Mouse (Mus musculus): ENCODE measurements at regions not wholly inside any gene's neighbourhood (a gene's known extent, or its start where the extent isn't known, plus 50 kb on each side); places are given as distances from the start of the nearest gene placed in this dataset.

DNA sequence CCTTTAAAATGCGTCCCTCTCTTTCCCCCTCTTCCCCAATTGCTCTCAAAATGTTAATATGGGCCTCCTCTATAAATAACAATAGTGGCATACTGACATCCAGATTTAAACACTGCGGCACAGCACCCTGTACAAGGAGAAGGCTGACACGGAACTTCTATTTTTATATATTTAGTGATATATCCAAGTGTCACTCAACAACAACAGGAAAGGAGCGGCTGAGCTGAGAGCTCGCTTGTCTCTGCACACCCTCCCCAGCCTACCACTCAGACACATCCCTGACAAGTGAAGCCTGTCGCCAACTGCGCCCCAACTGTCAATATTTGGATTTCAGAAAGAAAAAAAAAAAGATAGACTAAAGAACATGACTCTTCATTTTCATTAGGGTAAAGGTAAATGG is 282.2 kb downstream of the Nuf2 start:
- no peaks in the 10 kb centered on the region for H3K36me3 ChIP-seq (ENCODE audit: control insufficient read depth, insufficient read depth, low read length)
- intact Hi-C loops (cut with DNase I), result no loop called here
- no peak for DNase-seq
- 46% methylated on average over 7 of the region's 7 CpGs for WGBS
- TF ChIP-seq EP300 (IDR thresholded peaks at IDR 0.05; ENCODE audit: insufficient read depth, low read depth, low read length), result no peak
- TF ChIP-seq CTCF (IDR thresholded peaks at IDR 0.05), result no peak
- TF ChIP-seq POLR2A (IDR thresholded peaks at IDR 0.05; ENCODE audit: insufficient read depth, low read depth, low read length), result no peak
- no peak overlapping the region for H3K27ac ChIP-seq
- H3K79me2 ChIP-seq (replicated peaks; ENCODE audit: control insufficient read depth, insufficient read depth, low read length), result no peaks in the 10 kb centered on the region
- H3K4me1 ChIP-seq (ENCODE audit: control insufficient read depth, insufficient read depth, low read length), result peaks cover 2% of the 10 kb centered on the region; the same call in 1 of the 2 replicates
- no peak overlapping the region for H3K9ac ChIP-seq (ENCODE audit: low read depth, low read length)
- H3K4me3 ChIP-seq, result no peak overlapping the region
- no peaks in the 10 kb centered on the region for H3K27me3 ChIP-seq (ENCODE audit: control insufficient read depth, insufficient read depth, low read length)

DNA sequence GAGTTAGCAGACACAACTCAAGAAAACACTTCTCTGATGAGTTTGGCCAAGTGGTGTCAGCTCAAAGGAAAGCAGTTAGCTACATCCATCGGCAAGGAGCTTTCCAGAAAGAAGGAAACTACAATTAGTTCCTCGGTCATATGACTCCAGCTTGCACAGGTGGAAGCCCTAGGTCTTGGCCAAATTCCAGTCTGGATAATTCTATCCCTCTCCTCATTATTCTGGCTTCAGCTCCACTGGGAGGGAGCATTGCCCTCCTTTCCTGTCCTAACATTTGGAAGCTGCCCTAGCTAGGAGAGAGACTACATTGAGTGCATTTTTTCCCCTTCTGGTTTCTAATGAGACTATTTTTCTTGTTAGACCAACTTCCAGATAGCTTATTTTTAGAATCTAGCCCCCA is 290.9 kb downstream of the Nuf2 start:
- Histone ChIP-seq H3K79me2 (replicated peaks; ENCODE audit: control insufficient read depth, insufficient read depth, low read length) (no peaks in the 10 kb centered on the region), H3K36me3 (ENCODE audit: control insufficient read depth, insufficient read depth, low read length) (no peaks in the 10 kb centered on the region), H3K27ac (no peak overlapping the region), H3K4me1 (ENCODE audit: control insufficient read depth, insufficient read depth, low read length) (no peaks in the 10 kb centered on the region), H3K4me3 (no peak overlapping the region), H3K27me3 (ENCODE audit: control insufficient read depth, insufficient read depth, low read length) (no peaks in the 10 kb centered on the region), H3K9ac (ENCODE audit: low read depth, low read length) (no peak overlapping the region)
- no peak for DNase-seq
- TF ChIP-seq POLR2A (IDR thresholded peaks at IDR 0.05; ENCODE audit: insufficient read depth, low read depth, low read length) (no peak), CTCF (IDR thresholded peaks at IDR 0.05) (no peak), EP300 (IDR thresholded peaks at IDR 0.05; ENCODE audit: insufficient read depth, low read depth, low read length) (no peak)
- WGBS, result 81% methylated on average over 2 of the region's 2 CpGs
- intact Hi-C loops (cut with DNase I), result no loop called here

- Histone ChIP-seq H3K4me3 (no peak overlapping the region), H3K27me3 (ENCODE audit: control insufficient read depth, insufficient read depth, low read length) (no peaks in the 10 kb centered on the region), H3K9ac (ENCODE audit: low read depth, low read length) (no peak overlapping the region), H3K79me2 (replicated peaks; ENCODE audit: control insufficient read depth, insufficient read depth, low read length) (no peaks in the 10 kb centered on the region), H3K27ac (no peak overlapping the region), H3K4me1 (ENCODE audit: control insufficient read depth, insufficient read depth, low read length) (no peaks in the 10 kb centered on the region), H3K36me3 (ENCODE audit: control insufficient read depth, insufficient read depth, low read length) (no peaks in the 10 kb centered on the region)
- DNase-seq, result no peak
- WGBS, result 22% methylated on average over 16 of the region's 16 CpGs
- no peak for TF ChIP-seq CTCF (IDR thresholded peaks at IDR 0.05)
- TF ChIP-seq POLR2A (IDR thresholded peaks at IDR 0.05; ENCODE audit: insufficient read depth, low read depth, low read length), result no peak
- TF ChIP-seq EP300 (IDR thresholded peaks at IDR 0.05; ENCODE audit: insufficient read depth, low read depth, low read length), result no peak
- intact Hi-C loops (cut with DNase I), result no loop called here
These were observed 292.6 kb downstream of the Nuf2 start for GRCm38 (mm10) chr1:169238671-169239090.

DNA sequence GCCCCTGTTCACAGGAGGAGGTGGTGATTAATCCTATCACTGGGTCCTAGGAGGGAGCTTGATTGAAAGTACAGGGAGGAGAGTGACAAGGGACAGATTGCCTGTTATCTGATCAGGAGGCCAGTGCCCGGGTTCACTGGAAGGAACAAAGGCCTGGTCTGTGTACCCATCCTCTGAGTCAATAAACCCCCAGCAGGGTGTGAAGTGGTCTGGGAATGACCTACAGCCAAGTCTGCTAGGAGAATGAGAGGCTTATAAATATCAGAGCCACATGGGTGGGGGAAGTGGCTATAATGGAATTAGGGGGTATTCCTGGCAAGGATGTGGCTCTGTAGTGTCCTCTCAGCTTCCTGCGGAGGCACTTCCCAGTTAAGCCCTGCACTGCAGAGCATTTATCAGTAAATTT is 296.0 kb downstream of the Nuf2 start:
- no peaks in the 10 kb centered on the region for H3K79me2 ChIP-seq (replicated peaks; ENCODE audit: control insufficient read depth, insufficient read depth, low read length)
- H3K4me3 ChIP-seq, result no peak overlapping the region
- H3K4me1 ChIP-seq (ENCODE audit: control insufficient read depth, insufficient read depth, low read length), result no peaks in the 10 kb centered on the region
- H3K9ac ChIP-seq (ENCODE audit: low read depth, low read length), result no peak overlapping the region
- H3K36me3 ChIP-seq (ENCODE audit: control insufficient read depth, insufficient read depth, low read length), result no peaks in the 10 kb centered on the region
- TF ChIP-seq POLR2A (IDR thresholded peaks at IDR 0.05; ENCODE audit: insufficient read depth, low read depth, low read length) (no peak), CTCF (IDR thresholded peaks at IDR 0.05) (no peak), EP300 (IDR thresholded peaks at IDR 0.05; ENCODE audit: insufficient read depth, low read depth, low read length) (no peak)
- 34% methylated on average over 2 of the region's 2 CpGs for WGBS
- intact Hi-C loops (cut with DNase I), result no loop called here
- H3K27ac ChIP-seq, result no peak overlapping the region
- no peak for DNase-seq
- H3K27me3 ChIP-seq (ENCODE audit: control insufficient read depth, insufficient read depth, low read length), result no peaks in the 10 kb centered on the region

GRCm38 (mm10) chr1:169233368-169233767 is 297.9 kb downstream of the Nuf2 start:
- no peaks in the 10 kb centered on the region for H3K4me1 ChIP-seq (ENCODE audit: control insufficient read depth, insufficient read depth, low read length)
- no peak for DNase-seq
- H3K4me3 ChIP-seq, result no peak overlapping the region
- WGBS, result 78% methylated on average over 3 of the region's 3 CpGs
- H3K9ac ChIP-seq (ENCODE audit: low read depth, low read length), result no peak overlapping the region
- no peak for TF ChIP-seq POLR2A (IDR thresholded peaks at IDR 0.05; ENCODE audit: insufficient read depth, low read depth, low read length)
- H3K27me3 ChIP-seq (ENCODE audit: control insufficient read depth, insufficient read depth, low read length), result no peaks in the 10 kb centered on the region
- H3K79me2 ChIP-seq (replicated peaks; ENCODE audit: control insufficient read depth, insufficient read depth, low read length), result no peaks in the 10 kb centered on the region
- H3K36me3 ChIP-seq (ENCODE audit: control insufficient read depth, insufficient read depth, low read length), result no peaks in the 10 kb centered on the region
- intact Hi-C loops (cut with DNase I), result no loop called here
- no peak overlapping the region for H3K27ac ChIP-seq

DNA sequence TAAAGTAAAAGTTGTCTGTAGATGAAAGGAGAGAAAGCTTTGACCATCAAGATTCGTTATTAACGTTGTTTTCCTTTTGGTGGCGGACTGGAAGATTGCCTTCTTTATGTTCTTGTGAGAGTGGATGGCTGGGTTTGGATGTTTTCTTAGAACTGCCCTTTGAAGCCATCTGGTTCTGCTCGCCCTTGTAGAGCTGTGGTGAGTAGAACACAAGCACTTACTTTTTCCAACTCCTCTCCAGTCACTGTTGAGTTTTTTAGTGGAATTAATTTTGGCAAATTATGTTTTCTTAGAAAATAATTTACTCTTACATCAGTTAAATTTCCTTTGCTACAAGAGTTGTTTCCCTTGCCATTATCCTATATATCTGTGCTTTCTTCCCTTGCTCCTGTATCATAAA is 301.2 kb downstream of the Nuf2 start:
- TF ChIP-seq EP300 (IDR thresholded peaks at IDR 0.05; ENCODE audit: insufficient read depth, low read depth, low read length), result no peak
- no peak for TF ChIP-seq CTCF (IDR thresholded peaks at IDR 0.05)
- no peak for TF ChIP-seq POLR2A (IDR thresholded peaks at IDR 0.05; ENCODE audit: insufficient read depth, low read depth, low read length)
- intact Hi-C loops (cut with DNase I), result no loop called here
- DNase-seq, result no peak
- Histone ChIP-seq H3K27me3 (ENCODE audit: control insufficient read depth, insufficient read depth, low read length) (no peaks in the 10 kb centered on the region), H3K36me3 (ENCODE audit: control insufficient read depth, insufficient read depth, low read length) (no peaks in the 10 kb centered on the region), H3K4me1 (ENCODE audit: control insufficient read depth, insufficient read depth, low read length) (no peaks in the 10 kb centered on the region), H3K79me2 (replicated peaks; ENCODE audit: control insufficient read depth, insufficient read depth, low read length) (no peaks in the 10 kb centered on the region), H3K27ac (no peak overlapping the region), H3K9ac (ENCODE audit: low read depth, low read length) (no peak overlapping the region), H3K4me3 (no peak overlapping the region)
- 63% methylated on average over 4 of the region's 4 CpGs for WGBS
